Mouse (Mus musculus): Measurements from ENCODE around the gene 2510009E07Rik. TPM values are rescaled to one million over a fixed set of nuclear protein-coding genes. Genes with fewer than 3 reads are reported as not detected.
A peak's percentile ranks its signal among the peaks of the same experiment; 100 is the strongest.

The 2510009E07Rik gene
- polyA plus RNA-seq (2015; fragmentation: Nextera tagmentation; extraction: Ambion mirVana): 13.3 and 14.6 TPM in 2 replicates

DNA sequence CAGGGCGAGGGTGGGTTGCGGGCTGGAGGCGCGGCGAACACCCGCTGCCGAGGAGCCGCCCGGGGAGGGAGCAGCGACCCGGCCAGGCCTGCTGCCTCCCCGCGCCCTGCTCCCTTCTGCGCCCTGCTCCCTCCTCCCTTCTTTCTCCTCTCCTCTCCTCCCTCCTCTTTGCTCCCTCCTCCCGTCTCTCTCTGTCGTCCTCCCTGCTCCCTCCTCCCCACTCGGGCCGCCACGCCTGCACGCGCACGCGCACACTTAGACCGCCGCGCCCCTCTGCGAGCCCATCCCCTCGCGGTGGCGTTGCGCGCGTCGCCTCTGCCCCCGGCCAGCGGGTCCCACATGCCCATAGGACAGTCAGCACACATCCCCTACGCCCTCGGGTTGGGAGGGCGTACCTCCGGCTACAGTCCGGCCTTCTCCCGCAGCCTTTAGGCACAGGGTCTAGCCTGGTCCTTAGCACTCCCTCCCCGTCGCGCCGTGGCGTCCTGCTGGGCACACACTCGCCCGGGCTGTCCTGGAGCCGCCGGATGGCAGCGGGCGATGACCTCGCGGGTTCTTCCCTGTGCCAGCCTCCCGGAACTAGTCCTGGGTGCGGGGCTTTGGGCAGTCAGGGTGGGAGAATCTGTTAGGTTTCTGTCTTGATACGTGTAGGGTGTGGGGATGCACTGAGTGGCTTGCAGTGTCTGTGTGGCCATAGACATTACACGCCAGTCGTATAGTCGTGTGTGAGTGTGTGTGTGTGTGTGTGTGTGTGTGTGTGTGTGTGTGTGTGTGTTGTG lies at the start of gene 2510009E07Rik:
2510009E07Rik (minus strand) TSS at position 203 of the 779 bp plus-strand sequence.
- Histone ChIP-seq H3K9me3 (replicated peaks) (no peaks in the 10 kb centered on the region), H3K4me1 (peaks cover 19% of the 10 kb centered on the region), H3K4me3 (replicated peaks) (peak within 1 kb of the TSS; percentile 82), H3K9ac (peak within 1 kb of the TSS; percentile 84), H3K27me3 (0 out of 2 replicates have a peak, but pooled peaks cover 4% of the 10 kb centered on the region), H3K36me3 (no peaks in the 10 kb centered on the region), H3K27ac (peak within 1 kb of the TSS; percentile 88), H3K4me2 (peak within 1 kb of the TSS; percentile 99)
- peak; percentile 93 for ATAC-seq (replicated peaks; ENCODE audit: low FRiP score)
- under 1% methylated on average over 60 of the region's 61 CpGs for WGBS

DNA sequence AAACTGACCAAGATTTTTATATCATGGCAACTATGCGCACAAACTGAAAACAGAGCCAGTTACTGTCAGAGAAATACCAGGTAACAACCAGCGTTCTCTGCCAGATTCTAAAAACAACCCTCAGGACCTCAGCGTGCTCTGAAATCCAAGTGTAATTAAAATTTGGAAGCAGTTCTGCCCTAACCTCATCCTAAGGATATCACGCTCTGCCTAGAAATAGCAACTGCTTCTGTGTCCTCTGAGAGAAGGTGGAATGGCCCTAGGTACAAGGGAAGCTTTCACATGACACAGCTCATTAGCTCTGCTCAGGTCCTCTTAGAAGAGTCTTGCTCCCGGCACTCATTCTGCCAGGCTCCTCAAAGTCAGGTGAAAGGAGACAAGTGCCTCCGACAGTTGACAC lies 48.9 kb upstream of the 2510009E07Rik start:
- H3K9me3 ChIP-seq (replicated peaks): no peaks in the 10 kb centered on the region
- no peak overlapping the region for H3K4me3 ChIP-seq (replicated peaks)
- H3K27me3 ChIP-seq: no peaks in the 10 kb centered on the region
- WGBS: 81% methylated on average over 6 of the region's 6 CpGs
- ATAC-seq (replicated peaks; ENCODE audit: low FRiP score): no peak
- H3K27ac ChIP-seq: no peak overlapping the region
- no peak overlapping the region for H3K9ac ChIP-seq
- H3K4me2 ChIP-seq: no peak overlapping the region
- no peaks in the 10 kb centered on the region for H3K4me1 ChIP-seq
- no peaks in the 10 kb centered on the region for H3K36me3 ChIP-seq

DNA sequence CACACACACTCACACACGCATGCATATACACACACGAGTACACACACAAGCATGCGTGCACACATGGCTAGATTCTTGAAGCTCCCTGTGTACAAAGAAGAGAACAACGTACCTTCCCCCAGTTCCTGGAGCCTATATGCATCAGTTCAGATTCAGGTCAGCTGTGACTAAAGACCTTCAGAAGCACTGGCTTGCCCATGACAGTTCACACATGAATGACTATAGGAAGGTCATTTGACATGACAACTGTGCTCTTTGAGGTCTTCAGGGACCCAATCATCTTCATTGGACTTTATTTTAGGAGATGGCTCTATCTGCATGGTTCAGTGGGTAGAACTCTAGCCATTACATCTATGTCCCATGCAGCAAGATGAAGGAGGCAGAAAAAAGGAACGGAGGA lies 48.4 kb upstream of the 2510009E07Rik start:
- no peaks in the 10 kb centered on the region for H3K9me3 ChIP-seq (replicated peaks)
- WGBS: 87% methylated on average over 5 of the region's 5 CpGs
- no peak overlapping the region for H3K4me2 ChIP-seq
- no peak overlapping the region for H3K4me3 ChIP-seq (replicated peaks)
- ATAC-seq (replicated peaks; ENCODE audit: low FRiP score): no peak
- H3K27ac ChIP-seq: no peak overlapping the region
- H3K36me3 ChIP-seq: no peaks in the 10 kb centered on the region
- no peak overlapping the region for H3K9ac ChIP-seq
- no peaks in the 10 kb centered on the region for H3K4me1 ChIP-seq
- no peaks in the 10 kb centered on the region for H3K27me3 ChIP-seq

GRCm38 (mm10) chr16:21742191-21742870 lies 47.9 kb upstream of the 2510009E07Rik start:
- Histone ChIP-seq H3K36me3 (no peaks in the 10 kb centered on the region), H3K9me3 (replicated peaks) (no peaks in the 10 kb centered on the region), H3K9ac (no peak overlapping the region), H3K27ac (no peak overlapping the region), H3K27me3 (no peaks in the 10 kb centered on the region), H3K4me2 (no peak overlapping the region), H3K4me3 (replicated peaks) (no peak overlapping the region), H3K4me1 (no peaks in the 10 kb centered on the region)
- no peak for ATAC-seq (replicated peaks; ENCODE audit: low FRiP score)
- 88% methylated on average over 5 of the region's 5 CpGs for WGBS

- Histone ChIP-seq H3K27ac (no peak overlapping the region), H3K36me3 (no peaks in the 10 kb centered on the region), H3K9me3 (replicated peaks) (no peaks in the 10 kb centered on the region), H3K4me1 (no peaks in the 10 kb centered on the region), H3K4me2 (no peak overlapping the region), H3K9ac (no peak overlapping the region), H3K27me3 (no peaks in the 10 kb centered on the region), H3K4me3 (replicated peaks) (no peak overlapping the region)
- WGBS: 88% methylated on average over 3 of the region's 3 CpGs
- ATAC-seq (replicated peaks; ENCODE audit: low FRiP score): no peak
Observed at GRCm38 (mm10) chr16:21741542-21741941, 47.1 kb upstream of the 2510009E07Rik start.

GRCm38 (mm10) chr16:21735638-21736037 lies 41.2 kb upstream of the 2510009E07Rik start:
- no peak for ATAC-seq (replicated peaks; ENCODE audit: low FRiP score)
- Histone ChIP-seq H3K36me3 (no peaks in the 10 kb centered on the region), H3K4me1 (no peaks in the 10 kb centered on the region), H3K9ac (no peak overlapping the region), H3K27ac (no peak overlapping the region), H3K4me2 (no peak overlapping the region), H3K4me3 (replicated peaks) (no peak overlapping the region), H3K9me3 (replicated peaks) (no peaks in the 10 kb centered on the region), H3K27me3 (no peaks in the 10 kb centered on the region)
- 86% methylated on average over 1 of the region's 1 CpGs for WGBS

DNA sequence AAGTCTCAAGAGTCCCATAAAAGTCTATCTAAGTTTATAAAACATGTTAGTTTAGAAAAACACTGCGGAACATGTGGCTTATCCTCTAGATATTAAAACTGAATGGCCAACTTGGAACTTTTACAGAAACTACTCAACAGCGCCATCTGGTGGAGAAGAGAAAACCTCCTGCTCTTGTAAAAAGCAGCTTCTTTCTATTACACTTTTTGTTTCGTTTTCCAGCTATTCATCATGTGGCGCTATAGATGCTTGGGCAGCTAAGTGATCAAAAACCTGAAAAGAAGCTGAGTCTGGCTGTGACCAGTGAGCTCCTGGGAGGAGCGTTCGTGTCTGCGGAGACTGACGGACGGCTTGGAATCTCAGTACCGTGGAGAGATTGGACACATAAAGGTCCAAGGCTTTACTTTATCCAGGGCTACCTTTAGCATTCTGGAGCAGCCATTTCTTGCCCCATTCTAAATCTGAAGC lies 33.5 kb upstream of the 2510009E07Rik start:
- Histone ChIP-seq H3K27me3 (no peaks in the 10 kb centered on the region), H3K9ac (no peak overlapping the region), H3K4me3 (replicated peaks) (peak overlapping the region; percentile 25), H3K4me2 (peak overlapping the region; percentile 39), H3K9me3 (replicated peaks) (no peaks in the 10 kb centered on the region), H3K36me3 (no peaks in the 10 kb centered on the region), H3K4me1 (no peaks in the 10 kb centered on the region), H3K27ac (no peak overlapping the region)
- 45% methylated on average over 10 of the region's 10 CpGs for WGBS
- ATAC-seq (replicated peaks; ENCODE audit: low FRiP score): no peak

DNA sequence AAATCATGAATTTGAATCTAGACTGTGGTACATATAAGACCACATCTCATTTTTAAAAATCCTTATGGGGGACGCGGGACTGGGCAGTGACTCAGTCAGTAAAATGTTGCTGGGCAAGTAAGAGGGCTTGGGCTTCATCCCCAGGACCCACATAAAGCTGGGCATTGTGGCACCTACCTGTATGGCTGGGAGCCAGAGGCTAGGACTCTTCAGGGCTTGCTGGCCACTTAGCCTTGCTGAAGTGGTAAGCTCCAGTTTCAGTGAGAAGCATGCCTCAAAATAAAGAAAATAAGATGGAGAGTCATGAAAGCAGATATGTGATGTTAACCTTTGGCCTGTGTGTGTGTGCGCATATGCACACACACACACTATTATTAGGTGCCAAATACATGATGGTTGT lies 33.0 kb upstream of the 2510009E07Rik start:
- no peak for ATAC-seq (replicated peaks; ENCODE audit: low FRiP score)
- Histone ChIP-seq H3K4me1 (no peaks in the 10 kb centered on the region), H3K27ac (no peak overlapping the region), H3K27me3 (no peaks in the 10 kb centered on the region), H3K36me3 (no peaks in the 10 kb centered on the region), H3K9me3 (replicated peaks) (no peaks in the 10 kb centered on the region), H3K9ac (no peak overlapping the region), H3K4me3 (replicated peaks) (no peak overlapping the region), H3K4me2 (no peak overlapping the region)
- WGBS: 90% methylated on average over 3 of the region's 3 CpGs

DNA sequence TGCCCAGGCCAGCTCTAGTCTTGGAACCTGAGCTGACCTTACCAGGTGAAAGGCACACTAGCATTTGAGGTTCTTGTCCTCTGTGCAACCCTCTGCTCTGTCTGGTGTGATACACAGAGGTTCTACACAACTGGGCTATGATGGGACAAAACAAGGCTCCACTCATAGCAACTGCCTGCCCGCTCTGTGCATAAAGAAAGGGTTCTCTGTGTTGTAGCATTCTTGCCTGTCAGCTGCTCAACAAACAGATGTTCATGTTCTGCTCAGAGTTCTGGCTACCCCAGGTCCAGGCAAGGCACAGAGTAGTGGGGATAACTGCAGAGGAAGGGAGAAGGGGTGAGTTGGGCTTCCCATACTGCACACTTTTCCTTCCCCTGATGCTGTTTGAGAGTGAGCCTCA lies 29.8 kb upstream of the 2510009E07Rik start:
- H3K4me3 ChIP-seq (replicated peaks): no peak overlapping the region
- no peak overlapping the region for H3K9ac ChIP-seq
- H3K4me1 ChIP-seq: no peaks in the 10 kb centered on the region
- H3K9me3 ChIP-seq (replicated peaks): no peaks in the 10 kb centered on the region
- no peak for ATAC-seq (replicated peaks; ENCODE audit: low FRiP score)
- no peak overlapping the region for H3K27ac ChIP-seq
- no peaks in the 10 kb centered on the region for H3K36me3 ChIP-seq
- H3K27me3 ChIP-seq: no peaks in the 10 kb centered on the region
- WGBS: 90% methylated on average over 1 of the region's 1 CpGs
- H3K4me2 ChIP-seq: no peak overlapping the region

DNA sequence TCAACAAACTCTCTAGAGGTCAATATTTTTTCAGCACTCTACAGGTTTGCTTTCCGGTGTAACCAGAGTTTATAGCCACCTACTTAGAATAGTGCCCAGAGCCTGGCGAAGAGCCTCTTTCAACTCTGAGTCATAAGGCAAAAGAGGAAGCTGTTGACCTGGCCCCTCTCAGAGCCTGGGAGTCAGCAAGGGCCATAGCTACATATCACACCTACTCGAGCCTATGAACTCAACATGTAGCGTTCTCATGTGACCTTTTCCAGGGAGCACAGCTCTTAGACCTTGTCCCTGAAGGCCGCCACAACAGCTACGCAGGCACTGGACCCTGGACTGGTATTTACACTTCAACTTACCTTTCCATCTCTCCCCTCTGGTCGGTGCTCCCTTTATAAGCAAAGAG lies 25.3 kb upstream of the 2510009E07Rik start:
- 79% methylated on average over 7 of the region's 7 CpGs for WGBS
- H3K4me2 ChIP-seq: no peak overlapping the region
- no peaks in the 10 kb centered on the region for H3K36me3 ChIP-seq
- H3K27me3 ChIP-seq: no peaks in the 10 kb centered on the region
- no peak overlapping the region for H3K27ac ChIP-seq
- H3K9ac ChIP-seq: no peak overlapping the region
- H3K4me3 ChIP-seq (replicated peaks): no peak overlapping the region
- no peaks in the 10 kb centered on the region for H3K9me3 ChIP-seq (replicated peaks)
- no peaks in the 10 kb centered on the region for H3K4me1 ChIP-seq
- no peak for ATAC-seq (replicated peaks; ENCODE audit: low FRiP score)

DNA sequence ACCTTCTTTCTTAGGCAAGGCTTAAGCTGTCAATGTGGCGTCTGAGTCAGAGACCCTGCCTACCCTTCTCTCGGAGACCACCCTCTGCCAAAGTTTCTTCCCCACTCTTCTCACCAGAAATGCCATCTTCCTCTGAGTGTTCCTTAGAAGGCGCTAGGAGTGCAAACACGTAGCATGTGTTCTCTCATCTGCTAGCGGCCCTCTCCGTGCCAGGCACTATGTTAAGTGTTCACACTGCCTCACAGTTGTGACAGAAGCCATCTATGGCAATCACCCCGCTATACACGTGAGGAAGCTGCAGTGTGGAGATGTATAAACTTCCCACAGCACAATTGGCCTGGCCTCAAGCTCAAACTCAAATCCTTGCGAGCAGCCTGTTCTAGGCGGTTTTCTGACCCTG lies 20.1 kb upstream of the 2510009E07Rik start:
- Histone ChIP-seq H3K4me2 (no peak overlapping the region), H3K27ac (no peak overlapping the region), H3K4me1 (no peaks in the 10 kb centered on the region), H3K4me3 (replicated peaks) (no peak overlapping the region), H3K9me3 (replicated peaks) (no peaks in the 10 kb centered on the region), H3K36me3 (no peaks in the 10 kb centered on the region), H3K27me3 (no peaks in the 10 kb centered on the region), H3K9ac (no peak overlapping the region)
- WGBS: 87% methylated on average over 10 of the region's 10 CpGs
- no peak for ATAC-seq (replicated peaks; ENCODE audit: low FRiP score)

- Histone ChIP-seq H3K4me1 (no peaks in the 10 kb centered on the region), H3K27ac (no peak overlapping the region), H3K36me3 (no peaks in the 10 kb centered on the region), H3K4me2 (no peak overlapping the region), H3K9ac (no peak overlapping the region), H3K27me3 (no peaks in the 10 kb centered on the region), H3K9me3 (replicated peaks) (no peaks in the 10 kb centered on the region), H3K4me3 (replicated peaks) (no peak overlapping the region)
- no peak for ATAC-seq (replicated peaks; ENCODE audit: low FRiP score)
- WGBS: 12% methylated on average over 2 of the region's 2 CpGs
Observed at GRCm38 (mm10) chr16:21710321-21710720, 15.9 kb upstream of the 2510009E07Rik start.
